Mouse (Mus musculus): ENCODE data around the gene Dbi.

The Dbi gene

GRCm38 (mm10) chr1:120120969-120121811, at the start of gene Dbi, which contains the start of gene 3110009E18Rik:
Dbi (minus strand) TSS chr1:120121078.
3110009E18Rik (plus strand) TSS chr1:120121187.
- peak; percentile 99 for DNase-seq

DNA sequence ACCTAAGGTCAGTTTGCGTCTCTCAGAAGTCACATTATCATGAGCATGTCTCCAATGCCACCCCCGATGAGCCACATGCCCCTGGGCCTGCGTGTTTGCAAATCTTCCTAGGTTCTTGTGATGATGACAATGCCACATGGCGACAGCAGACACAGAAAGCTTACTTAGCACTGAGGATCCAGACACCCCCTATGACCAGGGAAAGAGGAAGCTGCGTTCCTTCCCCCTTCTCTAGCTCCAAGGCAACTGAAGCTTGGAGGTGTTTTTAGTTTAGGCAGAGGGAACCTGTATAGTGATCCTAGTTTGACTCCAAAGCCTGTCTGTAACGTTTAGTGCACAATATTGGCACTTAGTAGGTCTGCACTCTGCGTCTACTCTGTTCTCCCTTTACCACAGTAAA, 49.4 kb upstream of the Dbi start:
- DNase-seq: no peak

- DNase-seq: no peak
These were observed 47.8 kb upstream of the Dbi start for GRCm38 (mm10) chr1:120168674-120169073.

DNA sequence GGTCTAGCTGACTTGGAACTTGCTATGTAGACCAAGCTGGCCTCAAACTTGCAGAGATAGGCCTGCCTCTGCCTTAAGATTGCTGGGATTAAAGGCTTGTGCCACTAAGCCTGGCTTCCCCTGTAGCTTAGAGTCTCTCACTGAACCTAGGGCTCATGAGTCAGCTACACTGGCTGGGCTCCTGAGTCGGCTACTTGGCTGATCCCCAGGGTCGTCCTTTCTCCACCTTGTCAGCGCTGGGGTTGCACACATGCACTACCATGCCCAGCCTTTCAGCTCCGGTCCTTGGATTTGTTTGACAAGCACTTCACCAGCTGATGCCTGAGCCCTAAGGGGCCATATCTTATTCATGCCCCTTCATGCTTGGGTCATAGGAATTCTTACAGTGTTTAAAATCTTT, 47.1 kb upstream of the Dbi start:
- DNase-seq: no peak

DNA sequence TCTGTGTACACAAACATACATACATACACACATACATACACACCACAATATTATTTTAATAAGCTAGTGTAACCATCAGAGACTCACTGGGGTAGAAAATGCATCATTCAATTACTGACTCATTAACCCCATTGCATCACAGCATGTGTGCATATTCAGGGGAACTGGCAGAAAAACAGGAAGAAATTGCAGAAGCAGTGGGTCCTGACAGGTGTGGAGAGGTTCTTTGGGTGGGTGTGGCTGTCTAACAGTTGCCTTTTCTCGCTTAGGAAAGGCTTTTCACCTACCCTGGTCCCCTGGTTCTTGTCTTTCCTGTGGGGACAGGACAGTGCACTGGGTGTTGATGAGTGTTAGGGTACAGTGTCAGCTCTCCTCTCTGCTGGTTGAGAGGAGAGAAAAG, 41.7 kb upstream of the Dbi start:
- DNase-seq: no peak

DNA sequence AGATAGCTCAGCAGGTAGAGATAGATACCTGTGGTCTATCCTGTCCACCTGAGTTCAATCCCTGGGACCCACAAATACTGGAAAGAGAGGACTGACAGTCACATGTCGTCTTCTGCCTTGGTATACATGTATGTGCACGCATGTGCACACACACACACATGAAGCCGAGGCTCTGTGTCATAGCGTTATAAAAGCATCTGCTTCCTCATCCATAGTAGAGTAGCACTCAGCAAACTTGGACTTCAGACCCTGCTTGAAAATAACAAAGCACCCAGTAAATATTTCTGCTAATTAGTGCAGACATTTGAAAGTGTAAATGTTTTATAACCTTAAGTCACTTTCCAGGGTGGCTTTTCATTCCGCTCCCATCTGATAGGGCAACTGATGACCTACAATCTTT, 40.6 kb upstream of the Dbi start:
- DNase-seq: no peak

- DNase-seq: no peak
These were observed 37.7 kb upstream of the Dbi start for GRCm38 (mm10) chr1:120158474-120159127.

DNA sequence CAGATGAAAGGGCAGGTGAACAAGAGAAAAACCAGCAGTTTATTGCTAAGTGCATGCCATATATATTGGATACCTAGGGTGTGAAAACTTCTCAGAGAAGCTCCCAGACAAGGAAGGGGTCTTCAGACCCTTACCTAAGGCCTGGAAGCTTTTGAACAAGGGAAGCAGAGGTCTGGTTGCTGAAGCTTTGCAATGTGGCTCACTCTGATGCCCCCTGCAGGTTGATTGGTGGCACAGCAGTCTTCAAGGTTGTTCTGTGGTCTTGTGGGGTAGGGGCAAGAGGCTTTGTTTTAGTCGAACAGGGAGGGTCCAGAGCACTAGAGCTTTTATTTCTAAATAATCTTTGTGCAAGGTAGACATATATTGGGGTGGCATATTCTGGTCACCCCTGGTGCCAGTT, 34.4 kb upstream of the Dbi start:
- peak; percentile 18 for DNase-seq

- DNase-seq: no peak
These were observed 33.4 kb upstream of the Dbi start for GRCm38 (mm10) chr1:120154232-120154631.

DNA sequence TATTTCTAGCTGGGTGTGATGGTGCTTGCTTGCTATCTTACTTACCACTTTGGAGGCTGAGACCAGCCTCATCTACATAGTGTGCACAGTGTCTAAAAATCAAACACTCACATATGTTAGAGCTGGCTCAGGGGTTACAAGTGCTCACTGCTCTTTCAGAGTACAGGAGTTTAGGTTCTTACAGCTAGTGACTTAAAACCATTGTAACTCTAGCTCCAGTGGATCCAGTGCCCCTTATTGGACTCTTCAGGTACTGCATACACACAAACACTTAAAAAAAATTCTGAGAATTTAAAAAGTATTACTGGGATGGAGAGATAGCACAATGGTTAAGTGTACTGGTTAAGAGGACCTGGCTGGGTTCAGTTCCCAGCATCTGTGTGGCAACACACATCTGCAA, 26.1 kb upstream of the Dbi start:
- no peak for DNase-seq

- DNase-seq: no peak
These were observed 24.8 kb upstream of the Dbi start for GRCm38 (mm10) chr1:120145527-120146216.

DNA sequence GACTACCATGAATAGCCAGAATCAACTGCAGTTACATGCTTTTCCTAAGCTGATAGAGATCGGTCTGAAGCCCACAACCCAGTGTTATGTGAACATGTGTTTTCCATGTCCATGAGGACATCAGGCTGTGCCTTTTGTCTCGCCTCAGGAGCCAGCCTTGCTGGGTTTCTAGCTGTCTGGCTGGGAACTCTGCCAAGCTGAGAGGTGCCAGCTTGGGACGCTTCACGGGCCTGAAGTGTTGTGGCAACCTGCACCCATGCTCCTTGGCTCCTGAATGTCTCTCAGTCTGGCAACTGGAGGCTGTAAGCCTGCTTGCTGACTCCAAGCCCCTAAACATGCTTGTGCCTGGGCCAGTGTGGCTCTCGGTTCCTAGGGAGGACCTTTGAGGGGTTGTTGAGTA, 21.7 kb upstream of the Dbi start:
- DNase-seq: peak; percentile 76

DNA sequence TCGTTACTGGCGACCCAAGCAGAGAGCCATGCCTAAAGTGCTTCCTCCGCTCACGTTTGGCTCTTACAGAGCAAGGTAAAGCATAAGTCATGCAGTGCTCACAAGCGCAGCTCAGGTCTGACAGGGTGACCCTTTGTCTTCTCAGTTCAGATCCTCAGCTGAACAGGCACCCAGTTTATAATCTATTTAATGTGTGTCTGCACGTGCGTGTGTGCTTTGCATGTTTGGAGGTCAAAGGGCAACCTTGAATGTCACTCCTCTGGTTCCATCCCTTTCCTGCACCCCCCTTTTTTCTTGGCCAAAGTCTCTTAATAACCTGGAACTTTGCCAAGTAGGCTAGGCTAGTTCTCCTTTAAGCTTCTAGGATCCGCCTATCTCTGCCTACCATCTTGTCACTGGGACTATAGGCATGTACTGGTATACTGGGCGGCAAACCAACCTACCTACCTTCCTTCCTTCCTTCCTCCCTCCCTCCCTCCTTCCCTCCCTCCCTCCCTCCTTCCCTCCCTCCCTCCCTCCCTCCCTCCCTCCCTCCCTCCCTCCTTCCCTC, 19.3 kb upstream of the Dbi start:
- no peak for DNase-seq

GRCm38 (mm10) chr1:120138923-120139540, 18.2 kb upstream of the Dbi start:
- no peak for DNase-seq

GRCm38 (mm10) chr1:120135934-120136786, 15.3 kb upstream of the Dbi start:
- no peak for DNase-seq

- no peak for DNase-seq
These were observed 11.5 kb upstream of the Dbi start for GRCm38 (mm10) chr1:120132376-120132775.

- no peak for DNase-seq
These were observed 5.4 kb upstream of the Dbi start for GRCm38 (mm10) chr1:120126318-120126717.

GRCm38 (mm10) chr1:120125471-120125870, 4.6 kb upstream of the Dbi start:
- DNase-seq: no peak

DNA sequence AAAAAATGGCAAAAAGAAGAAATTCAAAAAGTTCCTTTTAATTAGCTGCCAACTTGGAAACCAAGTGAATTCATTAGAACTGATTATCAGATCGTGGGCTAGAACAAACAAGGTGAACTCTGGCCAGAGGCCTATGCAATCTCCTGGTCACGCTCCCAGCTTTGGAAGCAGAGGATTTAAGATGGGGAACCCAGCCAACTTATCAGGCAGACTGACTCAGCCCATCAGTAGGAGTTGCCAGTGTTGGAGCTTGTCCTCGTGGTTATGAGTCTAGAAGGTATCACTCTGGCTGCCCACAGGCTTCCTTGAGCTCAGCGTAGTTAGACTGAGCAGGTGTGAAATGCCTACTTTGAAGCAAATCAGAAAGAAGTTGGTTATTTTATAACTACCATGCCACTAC, 4.0 kb upstream of the Dbi start:
- no peak for DNase-seq

DNA sequence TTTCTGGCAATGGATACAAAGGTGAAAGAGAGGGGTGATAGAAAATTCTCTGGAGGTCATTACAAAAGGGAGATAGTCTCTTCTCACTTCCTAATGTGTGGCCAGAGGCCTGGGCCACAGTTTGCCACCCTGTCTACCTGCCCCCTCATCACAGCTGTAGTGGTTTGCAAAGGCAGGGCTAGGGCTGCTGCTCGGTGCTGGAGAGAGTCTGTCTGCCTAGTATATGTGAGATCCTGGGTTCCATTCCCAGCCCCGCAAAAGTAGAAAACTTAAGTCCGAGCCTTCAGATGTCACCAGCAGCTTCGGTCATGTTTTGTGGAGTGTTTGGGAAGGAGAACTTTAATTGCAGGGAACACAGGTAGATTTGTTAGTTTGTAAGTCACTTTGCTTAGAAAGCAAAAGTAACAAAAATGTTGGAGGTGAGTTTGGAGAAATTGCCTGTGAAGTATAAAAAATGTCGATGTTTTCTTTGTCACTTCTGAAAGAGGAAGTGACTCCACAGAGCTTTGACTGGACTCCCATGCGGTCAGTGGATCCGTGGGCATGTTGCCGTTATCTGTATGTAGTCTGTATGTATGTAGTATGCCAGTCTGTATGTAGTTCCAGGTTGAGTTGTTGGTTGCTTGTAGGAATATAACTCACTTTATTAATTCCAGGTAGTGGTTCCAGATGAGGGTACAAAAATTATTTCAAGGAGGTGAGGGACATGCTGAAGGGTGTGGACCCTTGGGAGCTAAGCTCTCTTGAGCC, 1.9 kb upstream of the Dbi start:
- DNase-seq: no peak

DNA sequence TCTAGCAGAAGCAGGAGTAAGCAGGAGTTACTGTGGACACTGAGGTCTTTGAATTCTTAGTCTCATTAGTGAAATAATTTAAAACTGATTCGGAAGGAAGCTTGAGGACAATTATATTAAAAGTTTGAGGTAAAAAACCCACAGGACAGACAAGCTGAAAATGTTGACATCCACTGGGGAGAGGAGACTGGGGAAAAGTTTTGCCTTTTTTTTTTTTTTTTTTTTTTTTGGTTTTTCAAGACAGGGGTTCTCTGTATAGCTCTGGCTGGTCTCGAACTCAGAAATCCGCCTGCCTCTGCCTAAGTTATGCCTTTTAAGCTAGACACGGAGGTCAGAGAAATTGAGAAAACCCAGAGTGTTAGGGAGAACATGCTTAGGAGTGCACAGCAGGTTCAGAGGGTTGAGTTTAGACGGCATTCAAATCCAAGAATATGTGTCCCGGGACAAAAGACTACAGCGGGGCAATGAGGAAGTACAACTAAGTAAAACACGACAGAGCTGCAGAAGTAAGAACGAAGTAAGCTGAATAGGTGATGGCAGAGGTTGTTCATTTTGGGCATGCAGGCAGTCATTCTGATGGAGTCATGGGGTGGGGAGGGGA, 1.2 kb upstream of the Dbi start:
- no peak for DNase-seq

Data from cerebellum, adult 11 months (tissue).